ENCODE assay signal across 10 mouse cellular contexts in genomic region chr16:38924940-38925339, GRCm38 (mm10). TPM values are rescaled to one million over a fixed set of nuclear protein-coding genes. Genes with fewer than 3 reads are reported as not detected.
A peak's percentile ranks its signal among the peaks of the same experiment; 100 is the strongest.
DNase-seq lines count a peak whose midpoint lies in the region; ATAC-seq and TF ChIP-seq lines count a peak whose summit lies in the region.
"Had no signal": no experiment of that assay in that cellular context is flagged by ENCODE, and none has a peak within 500 bp of the region (broad histone marks: within the 10 kb centered on the region; RNA-seq: fewer than 3 reads in every experiment).

No protein-coding gene starts in this region.

- H3K27ac ChIP-seq in cortical plate, adult 2 months (ENCODE audit: insufficient read depth, low read length) = 0 out of 2 replicates have a peak overlapping the region, but pooled peaks have one; percentile 9
- no peak overlapping the region for H3K27ac ChIP-seq in hindbrain, postnatal 0 days
- H3K27ac ChIP-seq in midbrain, embryonic 14.5 days (replicated peaks; ENCODE audit: low read depth, low read length) = no peak overlapping the region
- no peak overlapping the region for H3K27ac ChIP-seq in liver, embryonic 11.5 days (ENCODE audit: low read depth, low read length)
- H3K27ac ChIP-seq in kidney, adult 2 months (ENCODE audit: insufficient read depth, low read depth, low read length) = no peak overlapping the region

- no peaks in the 10 kb centered on the region for H3K27me3 ChIP-seq in hindbrain, postnatal 0 days (ENCODE audit: insufficient read depth, low read length)
- no peaks in the 10 kb centered on the region for H3K27me3 ChIP-seq in midbrain, embryonic 14.5 days (ENCODE audit: control insufficient read depth, insufficient read depth, low read length)
- no peaks in the 10 kb centered on the region for H3K27me3 ChIP-seq in liver, embryonic 11.5 days (replicated peaks; ENCODE audit: control insufficient read depth, insufficient read depth, low read length)
- H3K27me3 ChIP-seq in kidney, adult 2 months (replicated peaks; ENCODE audit: control insufficient read depth, insufficient read depth, low read length) = no peaks in the 10 kb centered on the region
- H3K27me3 ChIP-seq: Patski had no signal

- DNase-seq in brain, embryonic 14.5 days (ENCODE audit: low read depth) = peak; percentile 87
- peak; percentile 57 for DNase-seq in hindbrain, postnatal 0 days (ENCODE audit: low spot score)
- no peak for DNase-seq in midbrain, embryonic 14.5 days
- no peak for DNase-seq in liver, embryonic 11.5 days (ENCODE audit: low spot score)
- DNase-seq in lung, postnatal 10 days = no peak
- no peak for DNase-seq in kidney, adult 2 months
- DNase-seq: heart, postnatal 10 days; lung, adult 18-20 months had no signal

- peak overlapping the region; percentile 43 for H3K4me2 ChIP-seq in hindbrain, postnatal 0 days (ENCODE audit: low read depth, low read length)
- H3K4me2 ChIP-seq in midbrain, embryonic 14.5 days (ENCODE audit: low read length) = 0 out of 2 replicates have a peak overlapping the region, but pooled peaks have one; percentile 6
- H3K4me2 ChIP-seq in liver, embryonic 11.5 days = no peak overlapping the region

- H3K9ac ChIP-seq in hindbrain, postnatal 0 days (replicated peaks; ENCODE audit: low read length) = no peak overlapping the region
- H3K9ac ChIP-seq in midbrain, embryonic 14.5 days (replicated peaks; ENCODE audit: low read length) = no peak overlapping the region
- no peak overlapping the region for H3K9ac ChIP-seq in liver, embryonic 11.5 days (ENCODE audit: low read depth, low read length)

- H3K36me3 ChIP-seq in hindbrain, postnatal 0 days (ENCODE audit: insufficient read depth, low read length) = no peaks in the 10 kb centered on the region
- no peaks in the 10 kb centered on the region for H3K36me3 ChIP-seq in midbrain, embryonic 14.5 days (ENCODE audit: control insufficient read depth, insufficient read depth, low read length)
- no peaks in the 10 kb centered on the region for H3K36me3 ChIP-seq in liver, embryonic 11.5 days (ENCODE audit: control insufficient read depth, insufficient read depth, low read length)
- H3K36me3 ChIP-seq in kidney, adult 2 months (ENCODE audit: control insufficient read depth, insufficient read depth, low read length) = no peaks in the 10 kb centered on the region

- WGBS in hindbrain, postnatal 0 days = 38% methylated on average over 13 of the region's 13 CpGs
- WGBS in midbrain, embryonic 14.5 days = 60% methylated on average over 13 of the region's 13 CpGs
- 77% methylated on average over 13 of the region's 13 CpGs for WGBS in liver, embryonic 11.5 days
- 71% methylated on average over 13 of the region's 13 CpGs for WGBS in kidney, adult 2 months

- peaks cover 2% of the 10 kb centered on the region; the same call in 1 of the 2 replicates for H3K4me1 ChIP-seq in cortical plate, adult 2 months (ENCODE audit: control insufficient read depth, insufficient read depth, low read length)
- H3K4me1 ChIP-seq in hindbrain, postnatal 0 days (ENCODE audit: insufficient read depth, low read length) = peaks cover 8% of the 10 kb centered on the region; the same call in 1 of the 2 replicates
- no peaks in the 10 kb centered on the region for H3K4me1 ChIP-seq in midbrain, embryonic 14.5 days (ENCODE audit: control insufficient read depth, insufficient read depth, low read length)
- no peaks in the 10 kb centered on the region for H3K4me1 ChIP-seq in liver, embryonic 11.5 days (replicated peaks; ENCODE audit: control insufficient read depth, insufficient read depth, low read length)
- no peaks in the 10 kb centered on the region for H3K4me1 ChIP-seq in kidney, adult 2 months (ENCODE audit: control insufficient read depth, insufficient read depth, low read length)

- H3K4me3 ChIP-seq in cortical plate, adult 2 months (ENCODE audit: insufficient read depth, low read length) = no peak overlapping the region
- peak overlapping the region; percentile 6; the same call in 1 of the 2 replicates for H3K4me3 ChIP-seq in hindbrain, postnatal 0 days (ENCODE audit: low read length)
- H3K4me3 ChIP-seq in midbrain, embryonic 14.5 days (replicated peaks; ENCODE audit: low read depth, low read length) = no peak overlapping the region
- no peak overlapping the region for H3K4me3 ChIP-seq in liver, embryonic 11.5 days (ENCODE audit: low read depth, low read length)
- no peak overlapping the region for H3K4me3 ChIP-seq in kidney, adult 2 months (ENCODE audit: insufficient read depth, low read depth, low read length)

- ATAC-seq in hindbrain, postnatal 0 days = peak; percentile 66; the same call in 1 of the 2 replicates
- ATAC-seq in midbrain, embryonic 14.5 days (ENCODE audit: low FRiP score, low TSS enrichment) = 0 out of 2 replicates have a peak, but pooled peaks have one; percentile 31
- no peak for ATAC-seq in liver, embryonic 11.5 days (replicated peaks; ENCODE audit: low FRiP score)
- ATAC-seq: Patski had no signal

- no peak for TF ChIP-seq POLR2A in brain, embryonic 14.5 days (IDR thresholded peaks at IDR 0.05; ENCODE audit: borderline replicate concordance, extremely low read depth, insufficient read depth, insufficient read length, poor library complexity, severe bottlenecking)
- TF ChIP-seq POLR2A in cortical plate, adult 2 months (IDR thresholded peaks at IDR 0.05; ENCODE audit: extremely low read depth, insufficient read depth, low read length) = no peak
- TF ChIP-seq POLR2A in kidney, adult 2 months (IDR thresholded peaks at IDR 0.05; ENCODE audit: low read depth, low read length) = no peak

- TF ChIP-seq CTCF in brain, embryonic 14.5 days (IDR thresholded peaks at IDR 0.05; ENCODE audit: borderline replicate concordance, extremely low read depth, insufficient read depth, insufficient read length) = no peak
- TF ChIP-seq CTCF in cortical plate, adult 2 months (IDR thresholded peaks at IDR 0.05; ENCODE audit: extremely low read depth, insufficient read depth, low read length) = no peak
- no peak for TF ChIP-seq CTCF in hindbrain, postnatal 0 days (IDR thresholded peaks at IDR 0.05; ENCODE audit: low read depth)
- no peak for TF ChIP-seq CTCF in kidney, adult 2 months (conservative IDR thresholded peaks at IDR 0.05; ENCODE audit: insufficient read depth, insufficient read length, low read depth, low read length)

- H3K9me3 ChIP-seq in hindbrain, postnatal 0 days (ENCODE audit: low read length) = no peaks in the 10 kb centered on the region
- no peaks in the 10 kb centered on the region for H3K9me3 ChIP-seq in midbrain, embryonic 14.5 days (ENCODE audit: control insufficient read depth, low read length)
- H3K9me3 ChIP-seq in liver, embryonic 11.5 days (ENCODE audit: control insufficient read depth, low read length) = no peaks in the 10 kb centered on the region

RNA-seq across cellular contexts. Expression of gene Igsf11, which starts 32.5 kb away (rescaled TPM):
- polyA plus RNA-seq in brain, embryonic 14.5 days (2012; rRNA removed) = 6.4 and 8.1 TPM in 2 replicates
- polyA plus RNA-seq in cortical plate, adult 2 months (2012; rRNA removed) = 23.7 and 25.3 TPM in 2 replicates
- total RNA-seq in hindbrain, postnatal 0 days (2014; rRNA removed) = 20.5 and 24.5 TPM in 2 replicates
- 4.9 and 5.8 TPM in 2 replicates for polyA plus RNA-seq in hindbrain, postnatal 0 days (2015; fragmentation: Nextera tagmentation; extraction: Ambion mirVana)
- 2.5 and 2.9 TPM in 2 replicates for polyA plus RNA-seq in midbrain, embryonic 14.5 days (2014; fragmentation: Nextera tagmentation; extraction: Ambion mirVana)
- polyA plus RNA-seq in liver, embryonic 11.5 days (2014; fragmentation: Nextera tagmentation; extraction: Ambion mirVana) = 0.23 and 0.48 TPM in 2 replicates
- 67.6 and 79.1 TPM in 2 replicates for polyA plus RNA-seq in kidney, adult 2 months (2012; rRNA removed)

Comparison
In these comparisons a context has a peak if more than half of its experiments do, and no peak if none do; other contexts are left out.
1. DNase-seq: peak in brain, embryonic 14.5 days (single experiment) and hindbrain, postnatal 0 days (single experiment); none in midbrain, embryonic 14.5 days (single experiment), liver, embryonic 11.5 days (single experiment), lung, postnatal 10 days (single experiment) and kidney, adult 2 months (single experiment).